Mouse (Mus musculus) heart, embryonic 16.5 days (tissue): ENCODE data around the gene Nicn1. TPM values are rescaled to one million over a fixed set of nuclear protein-coding genes. Genes with fewer than 3 reads are reported as not detected.
"Not testable (repeated sequence)": the region's sequence is repeated elsewhere in the genome, so short reads cannot be mapped to it uniquely, and the experiment has no call there.

Experiments
- ATAC-seq: fragments of 200-750 bp; cut with Nextera tagmentation; replicated peaks from 2 replicates; pipeline ENCODE4 v1.8.0; 2017; ENCODE audit warnings: moderate number of reproducible peaks; ENCODE audit not compliant: insufficient read depth, low FRiP score; ENCODE audit errors: extremely low read depth
- H3K27ac ChIP-seq: fragments of 300-500 bp; sonication (generic); 2 replicates; pipeline ENCODE4 v1.5.1; 2014; ENCODE audit warnings: mild to moderate bottlenecking, low read length, control low read depth, moderate library complexity
- H3K27me3 ChIP-seq: fragments of 300-500 bp; sonication (generic); 2 replicates; pipeline ENCODE4 v1.6.1; 2014; ENCODE audit warnings: low read length, mixed read lengths; ENCODE audit not compliant: control insufficient read depth, insufficient read depth
- H3K36me3 ChIP-seq: fragments of 300-500 bp; sonication (generic); 2 replicates; pipeline ENCODE4 v1.6.1; 2014; ENCODE audit not compliant: control insufficient read depth, insufficient read depth
- H3K4me1 ChIP-seq: fragments of 300-500 bp; sonication (generic); 2 replicates; pipeline ENCODE4 v1.6.1; 2014; ENCODE audit warnings: low read length, mixed read lengths; ENCODE audit not compliant: control insufficient read depth, insufficient read depth
- H3K4me2 ChIP-seq: fragments of 300-500 bp; sonication (generic); 2 replicates; pipeline ENCODE4 v1.6.1; 2014; ENCODE audit warnings: low read depth, mild to moderate bottlenecking, control low read depth, low read length
- H3K4me3 ChIP-seq: fragments of 300-500 bp; sonication (generic); 2 replicates; pipeline ENCODE4 v1.5.1; 2014; ENCODE audit warnings: mild to moderate bottlenecking, control low read depth, low read length
- H3K9ac ChIP-seq: fragments of 300-500 bp; sonication (generic); 2 replicates; pipeline ENCODE4 v1.6.1; 2014; ENCODE audit warnings: low read length, control low read depth
- H3K9me3 ChIP-seq: fragments of 300-500 bp; sonication (generic); replicated peaks from 2 replicates; pipeline ENCODE4 v1.6.1; 2016; ENCODE audit warnings: low read length; ENCODE audit not compliant: control insufficient read depth
- WGBS: fragments of 180-500 bp; shearing (Covaris S2); extraction: QIAGEN DNeasy Blood & Tissue Kit; methylation state at CpG from one replicate; pipeline ENCODE4 v1.1.7; 2014; 5-methylcytosine and 5-hydroxymethylcytosine counted together
- polyA plus RNA-seq: library from polyadenylated mRNA; unstranded; fragments of >200 nt; fragmentation: Nextera tagmentation; extraction: Ambion mirVana; gene quantifications from 2 replicates; pipeline ENCODE4 v1.2.1, GENCODE M21; 2015

Nicn1 gene
- polyA plus RNA-seq, 1 experiment from 2014 or later, result 23.7 TPM

- WGBS, result 71% methylated on average over 5 of the region's 5 CpGs
- no peak overlapping the region for H3K9ac ChIP-seq
- H3K4me3 ChIP-seq, result no peak overlapping the region
- no peak overlapping the region for H3K4me2 ChIP-seq
- no peak overlapping the region; the same call in 1 of the 2 replicates for H3K27ac ChIP-seq
- H3K36me3 ChIP-seq, result no peaks in the 10 kb centered on the region
- 0 out of 2 replicates have a peak, but pooled peaks have one; percentile 28 for ATAC-seq
- H3K9me3 ChIP-seq, result no peaks in the 10 kb centered on the region
- H3K4me1 ChIP-seq, result peaks cover 8% of the 10 kb centered on the region
- no peaks in the 10 kb centered on the region for H3K27me3 ChIP-seq
Measured at GRCm38 (mm10) chr9:108274476-108275330, 15.5 kb upstream of the Nicn1 start.

GRCm38 (mm10) chr9:108275331-108275659 is 14.9 kb upstream of the Nicn1 start:
- ATAC-seq, result peak; percentile 16; the same call in 1 of the 2 replicates
- WGBS, result 18% methylated on average over 6 of the region's 6 CpGs
- H3K4me1 ChIP-seq, result peaks cover 11% of the 10 kb centered on the region
- no peaks in the 10 kb centered on the region for H3K27me3 ChIP-seq
- H3K9ac ChIP-seq, result no peak overlapping the region
- no peaks in the 10 kb centered on the region for H3K9me3 ChIP-seq
- H3K4me3 ChIP-seq, result no peak overlapping the region
- peak overlapping the region; percentile 15; the same call in 1 of the 2 replicates for H3K27ac ChIP-seq
- H3K36me3 ChIP-seq, result no peaks in the 10 kb centered on the region
- H3K4me2 ChIP-seq, result no peak overlapping the region

GRCm38 (mm10) chr9:108278697-108279450 is 11.4 kb upstream of the Nicn1 start:
- Histone ChIP-seq H3K9me3 (no peaks in the 10 kb centered on the region), H3K4me1 (peaks cover 17% of the 10 kb centered on the region), H3K4me2 (no peak overlapping the region), H3K27ac (no peak overlapping the region), H3K36me3 (no peaks in the 10 kb centered on the region), H3K4me3 (no peak overlapping the region), H3K27me3 (no peaks in the 10 kb centered on the region), H3K9ac (no peak overlapping the region)
- WGBS, result 74% methylated on average over 10 of the region's 10 CpGs
- no peak for ATAC-seq

GRCm38 (mm10) chr9:108280071-108280828 is 10.0 kb upstream of the Nicn1 start:
- 24% methylated on average over 8 of the region's 8 CpGs for WGBS
- ATAC-seq, result peak; percentile 68
- H3K4me1 ChIP-seq, result peaks cover 12% of the 10 kb centered on the region

GRCm38 (mm10) chr9:108284410-108284809 is 5.8 kb upstream of the Nicn1 start:
- no peak overlapping the region for H3K27ac ChIP-seq
- 9% methylated on average over 6 of the region's 6 CpGs for WGBS

More at GRCm38 (mm10) chr9:108280071-108280828, 10.0 kb upstream of the Nicn1 start:
- Histone ChIP-seq H3K9me3 (no peaks in the 10 kb centered on the region), H3K9ac (peak overlapping the region; percentile 29; the same call in 1 of the 2 replicates), H3K27ac (peak overlapping the region; percentile 75), H3K4me2 (no peak overlapping the region), H3K27me3 (no peaks in the 10 kb centered on the region), H3K36me3 (no peaks in the 10 kb centered on the region), H3K4me3 (no peak overlapping the region)

GRCm38 (mm10) chr9:108287526-108288238 is 2.5 kb upstream of the Nicn1 start:
- H3K4me3 ChIP-seq, H3K4me2 ChIP-seq, H3K36me3 ChIP-seq, ATAC-seq, H3K9me3 ChIP-seq, H3K27ac ChIP-seq, H3K9ac ChIP-seq, H3K4me1 ChIP-seq, H3K27me3 ChIP-seq: not testable (repeated sequence)
- WGBS, result 78% methylated on average over 4 of the region's 6 CpGs

More at GRCm38 (mm10) chr9:108284410-108284809, 5.8 kb upstream of the Nicn1 start:
- Histone ChIP-seq H3K9ac (no peak overlapping the region), H3K36me3 (no peaks in the 10 kb centered on the region), H3K4me2 (no peak overlapping the region), H3K27me3 (no peaks in the 10 kb centered on the region), H3K4me1 (peaks cover 9% of the 10 kb centered on the region), H3K9me3 (no peaks in the 10 kb centered on the region), H3K4me3 (no peak overlapping the region)
- peak; percentile 69 for ATAC-seq

GRCm38 (mm10) chr9:108289347-108289746 is 882 bp upstream of the Nicn1 start:
- WGBS, result 70% methylated on average over 2 of the region's 2 CpGs
- no peak overlapping the region for H3K27ac ChIP-seq

GRCm38 (mm10) chr9:108290773-108291172 is 544 bp downstream of the Nicn1 start:
- peaks cover 9% of the 10 kb centered on the region; the same call in 1 of the 2 replicates for H3K36me3 ChIP-seq
- peak overlapping the region; percentile 78 for H3K4me3 ChIP-seq
- peak overlapping the region; percentile 69 for H3K27ac ChIP-seq
- WGBS, result 39% methylated on average over 6 of the region's 6 CpGs
- peaks cover 7% of the 10 kb centered on the region for H3K4me1 ChIP-seq
- no peaks in the 10 kb centered on the region for H3K27me3 ChIP-seq
- peak overlapping the region; percentile 79 for H3K9ac ChIP-seq
- peak overlapping the region; percentile 86 for H3K4me2 ChIP-seq
- H3K9me3 ChIP-seq, result no peaks in the 10 kb centered on the region
- ATAC-seq, result no peak

More at GRCm38 (mm10) chr9:108289347-108289746, 882 bp upstream of the Nicn1 start:
- Histone ChIP-seq H3K4me2 (peak overlapping the region; percentile 80; the same call in 1 of the 2 replicates), H3K4me3 (no peak overlapping the region; the same call in 1 of the 2 replicates), H3K9ac (no peak overlapping the region), H3K27me3 (no peaks in the 10 kb centered on the region), H3K9me3 (no peaks in the 10 kb centered on the region), H3K36me3 (no peaks in the 10 kb centered on the region), H3K4me1 (peaks cover 7% of the 10 kb centered on the region)
- no peak for ATAC-seq
